Mouse (Mus musculus) kidney, postnatal 14 days (tissue): ENCODE results near the gene Rassf1.
"Not testable (repeated sequence)": the region's sequence is repeated elsewhere in the genome, so short reads cannot be mapped to it uniquely, and the experiment has no call there.

ENCODE experiments used
- DNase-seq: peaks from one replicate; pipeline ENCODE4 v3.0.0; 2022; ENCODE audit warnings: mixed read lengths

Gene Rassf1

GRCm38 (mm10) chr9:107563029-107563581 lies 11.8 kb downstream of the Rassf1 start, which contains the start of gene Tusc2:
Gene Tusc2, plus strand, starts transcription at chr9:107563255.
- peak; percentile 97 for DNase-seq

GRCm38 (mm10) chr9:107565556-107565955 lies 14.2 kb downstream of the Rassf1 start:
- not testable (repeated sequence) for DNase-seq

- DNase-seq = peak; percentile 92
Measured at GRCm38 (mm10) chr9:107566041-107566709, 14.8 kb downstream of the Rassf1 start.

- DNase-seq = peak; percentile 76
Measured at GRCm38 (mm10) chr9:107566855-107567254, 15.5 kb downstream of the Rassf1 start.

- DNase-seq = peak; percentile 88
Measured at GRCm38 (mm10) chr9:107567702-107568319, 16.5 kb downstream of the Rassf1 start, which contains the start of gene Hyal2. Gene Hyal2, plus strand, starts transcription at chr9:107567945.

GRCm38 (mm10) chr9:107568331-107569261 lies 17.2 kb downstream of the Rassf1 start:
- DNase-seq = peak; percentile 92

- no peak for DNase-seq
Measured at GRCm38 (mm10) chr9:107569270-107569669, 17.9 kb downstream of the Rassf1 start.

GRCm38 (mm10) chr9:107570016-107570415 lies 18.7 kb downstream of the Rassf1 start:
- DNase-seq = no peak

GRCm38 (mm10) chr9:107570845-107571244 lies 19.5 kb downstream of the Rassf1 start:
- no peak for DNase-seq

- no peak for DNase-seq
Measured at GRCm38 (mm10) chr9:107571534-107572326, 20.4 kb downstream of the Rassf1 start.

GRCm38 (mm10) chr9:107572327-107572662 lies 20.9 kb downstream of the Rassf1 start:
- DNase-seq = no peak

- not testable (repeated sequence) for DNase-seq
Measured at GRCm38 (mm10) chr9:107573774-107574173, 22.4 kb downstream of the Rassf1 start.

- DNase-seq = no peak
Measured at GRCm38 (mm10) chr9:107575579-107576356, 24.4 kb downstream of the Rassf1 start.

GRCm38 (mm10) chr9:107576357-107577107 lies 25.2 kb downstream of the Rassf1 start, which contains the start of gene Hyal1:
Gene Hyal1, plus strand, starts transcription at chr9:107576927.
- DNase-seq = peak; percentile 90

- no peak for DNase-seq
Measured at GRCm38 (mm10) chr9:107577871-107578270, 26.5 kb downstream of the Rassf1 start.

- DNase-seq = no peak
Measured at GRCm38 (mm10) chr9:107578587-107578986, 27.2 kb downstream of the Rassf1 start, which contains the start of gene Naa80. Gene Naa80, plus strand, starts transcription at chr9:107578887.

- no peak for DNase-seq
Measured at GRCm38 (mm10) chr9:107579023-107579900, 27.9 kb downstream of the Rassf1 start.

GRCm38 (mm10) chr9:107580501-107581317 lies 29.4 kb downstream of the Rassf1 start, which contains the start of gene Hyal3:
Gene Hyal3, plus strand, starts transcription at chr9:107580818.
- DNase-seq = peak; percentile 95
